Mouse (Mus musculus) midbrain, embryonic 12.5 days (tissue): ENCODE measurements around the gene Chad. TPM values are rescaled to one million over a fixed set of nuclear protein-coding genes. Genes with fewer than 3 reads are reported as not detected.

Experiments
- ATAC-seq: fragments of 200-750 bp; cut with Nextera tagmentation; 2 replicates; pipeline ENCODE4 v1.8.0; 2017; ENCODE audit warnings: low read depth, moderate TSS enrichment, moderate library complexity; ENCODE audit not compliant: low FRiP score
- H3K27ac ChIP-seq: fragments of 300-500 bp; sonication (generic); replicated peaks from 2 replicates; pipeline ENCODE4 v1.5.1; 2016; ENCODE audit warnings: mild to moderate bottlenecking
- H3K27me3 ChIP-seq: fragments of 300-500 bp; sonication (generic); 2 replicates; pipeline ENCODE4 v1.6.1; 2016; ENCODE audit warnings: mild to moderate bottlenecking
- H3K36me3 ChIP-seq: fragments of 300-500 bp; sonication (generic); 2 replicates; pipeline ENCODE4 v1.6.1; 2016
- H3K4me1 ChIP-seq: fragments of 300-500 bp; sonication (generic); 2 replicates; pipeline ENCODE4 v1.6.1; 2016
- H3K4me2 ChIP-seq: fragments of 300-500 bp; sonication (generic); replicated peaks from 2 replicates; pipeline ENCODE4 v1.6.1; 2016; ENCODE audit warnings: mild to moderate bottlenecking, moderate library complexity
- H3K4me3 ChIP-seq: fragments of 300-500 bp; sonication (generic); 2 replicates; pipeline ENCODE4 v1.5.1; 2016; ENCODE audit warnings: mild to moderate bottlenecking
- H3K9ac ChIP-seq: fragments of 300-500 bp; sonication (generic); replicated peaks from 2 replicates; pipeline ENCODE4 v1.6.1; 2016; ENCODE audit warnings: mild to moderate bottlenecking, moderate library complexity
- H3K9me3 ChIP-seq: fragments of 300-500 bp; sonication (generic); 2 replicates; pipeline ENCODE4 v1.6.1; 2016; ENCODE audit warnings: mild to moderate bottlenecking
- WGBS: fragments of 180-500 bp; shearing (Covaris S2); methylation state at CpG from one replicate; pipeline ENCODE4 v1.1.7; 2016; 5-methylcytosine and 5-hydroxymethylcytosine counted together
- polyA plus RNA-seq: library from polyadenylated mRNA; unstranded; fragments of >200 nt; fragmentation: Nextera tagmentation; extraction: Ambion mirVana; gene quantifications from 2 replicates; pipeline ENCODE4 v1.2.1, GENCODE M21; 2016

The Chad gene
- polyA plus RNA-seq, 1 experiment from 2014 or later = 0.45 TPM

GRCm38 (mm10) chr11:94600447-94600846 lies 35.6 kb downstream of the Chad start:
- H3K27me3 ChIP-seq = peaks cover 20% of the 10 kb centered on the region
- peaks cover 15% of the 10 kb centered on the region; the same call in 1 of the 2 replicates for H3K4me1 ChIP-seq
- no peaks in the 10 kb centered on the region for H3K9me3 ChIP-seq
- 94% methylated on average over 7 of the region's 7 CpGs for WGBS
- H3K4me3 ChIP-seq = no peak overlapping the region
- ATAC-seq = no peak
- no peak overlapping the region for H3K27ac ChIP-seq
- no peaks in the 10 kb centered on the region for H3K36me3 ChIP-seq
- no peak overlapping the region for H3K4me2 ChIP-seq
- no peak overlapping the region for H3K9ac ChIP-seq

DNA sequence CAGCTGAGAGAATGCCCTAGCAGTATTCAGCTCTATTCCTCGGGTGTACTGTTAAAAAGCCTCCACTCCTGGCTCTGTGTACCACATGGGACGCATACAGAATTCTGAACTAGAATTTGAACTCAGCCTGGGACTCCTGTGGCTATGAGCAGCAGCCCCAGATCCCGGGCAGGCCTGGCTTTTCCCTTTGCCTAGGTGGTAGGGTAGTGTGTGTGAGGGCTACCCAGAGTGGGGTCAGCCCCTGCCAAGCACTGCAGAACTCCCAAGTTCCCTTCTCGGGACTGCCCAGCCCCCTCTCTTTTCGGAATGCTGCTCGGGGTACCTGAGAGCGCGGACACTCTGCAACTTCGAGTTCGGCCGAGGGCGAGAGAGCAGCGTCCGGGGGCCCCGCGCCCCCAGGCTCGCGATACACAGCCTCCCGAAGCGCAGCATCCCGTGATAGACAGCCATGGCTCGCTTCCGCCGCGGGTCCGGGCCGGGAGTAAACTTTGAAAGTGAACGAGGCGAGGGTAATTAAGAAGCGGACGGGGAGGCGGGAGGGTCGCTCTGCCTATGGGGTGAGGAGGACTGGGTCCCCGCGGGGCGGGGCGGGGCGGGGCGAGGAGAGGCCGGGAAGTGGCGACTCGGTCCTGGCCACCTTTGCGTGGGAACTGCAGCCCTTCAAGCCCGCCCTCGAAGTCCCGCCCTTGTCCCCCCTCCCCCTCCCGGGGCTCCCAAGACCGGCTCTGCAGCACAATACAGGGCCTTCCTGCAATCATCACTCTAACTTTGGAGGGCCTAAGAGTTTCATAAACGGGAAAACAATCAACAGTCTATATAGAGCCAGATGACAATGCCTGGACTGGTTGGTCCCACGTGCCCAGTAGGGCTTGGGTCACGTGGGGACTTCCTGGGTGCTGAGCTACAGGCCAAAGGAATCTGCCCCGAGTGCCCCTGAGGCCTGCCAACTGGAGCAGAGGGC lies 36.8 kb downstream of the Chad start, which contains the start of gene Acsf2:
TSS of gene Acsf2 (minus strand) at position 551 of the 961 bp plus-strand sequence.
- Histone ChIP-seq H3K9me3 (no peaks in the 10 kb centered on the region), H3K27me3 (peaks cover 20% of the 10 kb centered on the region), H3K4me1 (peaks cover 15% of the 10 kb centered on the region; the same call in 1 of the 2 replicates), H3K27ac (peak within 1 kb of the TSS; percentile 40; the same call in 1 of the 2 replicates), H3K4me3 (peak within 1 kb of the TSS; percentile 47), H3K36me3 (no peaks in the 10 kb centered on the region), H3K4me2 (peak within 1 kb of the TSS; percentile 77), H3K9ac (peak within 1 kb of the TSS; percentile 65)
- ATAC-seq = peak; percentile 94
- WGBS = 2% methylated on average over 50 of the region's 52 CpGs

- H3K4me3 ChIP-seq = no peak overlapping the region
- peaks cover 20% of the 10 kb centered on the region for H3K27me3 ChIP-seq
- ATAC-seq = no peak
- H3K27ac ChIP-seq = no peak overlapping the region
- peak overlapping the region; percentile 77 for H3K4me2 ChIP-seq
- peaks cover 15% of the 10 kb centered on the region; the same call in 1 of the 2 replicates for H3K4me1 ChIP-seq
- H3K9ac ChIP-seq = no peak overlapping the region
- WGBS = 64% methylated on average over 11 of the region's 11 CpGs
- no peaks in the 10 kb centered on the region for H3K9me3 ChIP-seq
- no peaks in the 10 kb centered on the region for H3K36me3 ChIP-seq
These were observed 37.6 kb downstream of the Chad start for GRCm38 (mm10) chr11:94602356-94602955.

GRCm38 (mm10) chr11:94610744-94611740 lies 46.2 kb downstream of the Chad start:
- Histone ChIP-seq H3K4me2 (no peak overlapping the region), H3K9me3 (no peaks in the 10 kb centered on the region), H3K4me3 (no peak overlapping the region), H3K27ac (no peak overlapping the region), H3K27me3 (0 out of 2 replicates have a peak, but pooled peaks cover 11% of the 10 kb centered on the region), H3K4me1 (peaks cover 4% of the 10 kb centered on the region; the same call in 1 of the 2 replicates), H3K36me3 (no peaks in the 10 kb centered on the region), H3K9ac (no peak overlapping the region)
- ATAC-seq = no peak
- 67% methylated on average over 4 of the region's 4 CpGs for WGBS

GRCm38 (mm10) chr11:94614603-94615002 lies 49.8 kb downstream of the Chad start:
- Histone ChIP-seq H3K27ac (no peak overlapping the region), H3K4me1 (peaks cover 4% of the 10 kb centered on the region; the same call in 1 of the 2 replicates), H3K9ac (no peak overlapping the region), H3K27me3 (peaks cover 21% of the 10 kb centered on the region), H3K36me3 (no peaks in the 10 kb centered on the region), H3K4me2 (no peak overlapping the region), H3K9me3 (no peaks in the 10 kb centered on the region), H3K4me3 (no peak overlapping the region)
- WGBS = 75% methylated on average over 4 of the region's 4 CpGs
- ATAC-seq = no peak

GRCm38 (mm10) chr11:94615494-94615893 lies 50.6 kb downstream of the Chad start:
- no peak overlapping the region for H3K4me3 ChIP-seq
- ATAC-seq = peak; percentile 52; the same call in 1 of the 2 replicates
- peaks cover 21% of the 10 kb centered on the region for H3K27me3 ChIP-seq
- WGBS = 19% methylated on average over 4 of the region's 4 CpGs
- no peaks in the 10 kb centered on the region for H3K9me3 ChIP-seq
- no peak overlapping the region for H3K4me2 ChIP-seq
- H3K9ac ChIP-seq = no peak overlapping the region
- no peak overlapping the region for H3K27ac ChIP-seq
- peaks cover 4% of the 10 kb centered on the region; the same call in 1 of the 2 replicates for H3K4me1 ChIP-seq
- no peaks in the 10 kb centered on the region for H3K36me3 ChIP-seq

DNA sequence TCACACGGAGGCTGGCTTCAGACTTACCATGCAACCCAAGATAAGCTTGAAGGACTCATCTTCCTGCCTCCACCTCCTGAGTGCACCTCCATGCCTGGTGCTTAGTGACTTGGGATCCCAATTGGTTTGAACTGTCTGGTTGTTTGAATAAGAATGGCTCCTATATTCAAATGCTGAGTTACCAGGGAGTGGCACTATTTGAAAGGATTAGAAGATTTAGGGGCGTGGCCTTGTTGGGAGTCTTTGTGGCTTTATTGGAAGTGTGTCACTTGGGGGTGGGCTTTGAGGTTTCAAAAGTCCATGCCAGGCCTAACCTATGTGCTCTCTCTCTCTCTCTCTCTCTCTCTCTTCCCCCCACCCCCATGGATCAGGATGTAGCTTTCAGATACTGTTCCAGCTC lies 52.8 kb downstream of the Chad start:
- H3K4me1 ChIP-seq = peaks cover 4% of the 10 kb centered on the region; the same call in 1 of the 2 replicates
- no peak overlapping the region for H3K4me3 ChIP-seq
- no peak overlapping the region for H3K4me2 ChIP-seq
- no peaks in the 10 kb centered on the region for H3K36me3 ChIP-seq
- no peak overlapping the region for H3K27ac ChIP-seq
- no peaks in the 10 kb centered on the region for H3K9me3 ChIP-seq
- no peak overlapping the region for H3K9ac ChIP-seq
- no peak for ATAC-seq
- WGBS = 94% methylated on average over 2 of the region's 2 CpGs
- peaks cover 21% of the 10 kb centered on the region for H3K27me3 ChIP-seq

Other genes with a start within 250 kb of the Chad start
- 145 and 162 TPM in 2 replicates for gene Luc7l3, start 243.1 kb upstream of the Chad start, polyA plus RNA-seq
- gene Ankrd40, start 237.0 kb upstream of the Chad start, polyA plus RNA-seq = 19.7 and 21.7 TPM in 2 replicates
- 0.57 and 0.89 TPM in 2 replicates for gene Abcc3, start 172.1 kb upstream of the Chad start, polyA plus RNA-seq
- 16.2 and 16.5 TPM in 2 replicates for gene Cacna1g, start 90.8 kb upstream of the Chad start, polyA plus RNA-seq
- gene Spata20, start 78.9 kb upstream of the Chad start, polyA plus RNA-seq = 0.36 TPM in 1 of 2 replicates, not detected in the other
- gene Epn3, start 65.1 kb upstream of the Chad start, polyA plus RNA-seq = 0.47 and 0.68 TPM in 2 replicates
- 2.9 and 4.9 TPM in 2 replicates for gene Mycbpap, start 43.3 kb upstream of the Chad start, polyA plus RNA-seq
- 4.3 and 5.4 TPM in 2 replicates for gene Rsad1, start 15.8 kb upstream of the Chad start, polyA plus RNA-seq
- 3.1 and 3.7 TPM in 2 replicates for gene Acsf2, start 36.8 kb downstream of the Chad start, polyA plus RNA-seq
- 215 and 222 TPM in 2 replicates for gene Lrrc59, start 64.7 kb downstream of the Chad start, polyA plus RNA-seq
- gene Mrpl27, start 88.7 kb downstream of the Chad start, polyA plus RNA-seq = 130 and 131 TPM in 2 replicates
- 32.9 and 33.5 TPM in 2 replicates for gene Eme1, start 88.9 kb downstream of the Chad start, polyA plus RNA-seq
- gene Xylt2, start 112.5 kb downstream of the Chad start, polyA plus RNA-seq = 17.2 and 18.8 TPM in 2 replicates
- not detected in 2 replicates for gene Gm11541, start 139.5 kb downstream of the Chad start, polyA plus RNA-seq
- gene Cdc34b, start 176.7 kb downstream of the Chad start, polyA plus RNA-seq = 0.15 and 0.20 TPM in 2 replicates
- gene Tmem92, start 217.7 kb downstream of the Chad start, polyA plus RNA-seq = not detected in 2 replicates